Mouse (Mus musculus) ES-E14 (cell line): ENCODE measurements around the gene Gnai2.

ENCODE experiments used
- HCFC1 ChIP-seq: IDR thresholded peaks from 2 replicates; pipeline ENCODE4 v1.6.1; 2012; ENCODE audit warnings: low read length, inconsistent platforms, borderline replicate concordance; ENCODE audit not compliant: insufficient read depth
- MAFK ChIP-seq: IDR thresholded peaks from 2 replicates; pipeline ENCODE4 v1.6.1; 2014; ENCODE audit warnings: mild to moderate bottlenecking, low read depth, low read length, inconsistent platforms; ENCODE audit not compliant: insufficient read depth
- ZC3H11A ChIP-seq: IDR thresholded peaks from 2 replicates; pipeline ENCODE4 v1.6.1; 2012; ENCODE audit warnings: low read depth, mild to moderate bottlenecking, inconsistent platforms, low read length, borderline replicate concordance
- ZNF384 ChIP-seq: IDR thresholded peaks from 2 replicates; pipeline ENCODE4 v1.6.1; 2012; ENCODE audit warnings: low read depth, low read length, inconsistent platforms

GRCm38 (mm10) chr9:107648767-107649166, 13.6 kb upstream of the Gnai2 start:
- TF ChIP-seq ZNF384 (no peak), MAFK (no peak), HCFC1 (no peak), ZC3H11A (no peak)
